Mouse (Mus musculus) bone marrow, adult 2 months (tissue): ENCODE measurements around the gene Hapln2.

Experiments
- CTCF ChIP-seq: fragments of 200-500 bp; IDR thresholded peaks from 2 replicates; pipeline ENCODE4 v1.5.1; 2011; ENCODE audit warnings: low read length, control low read depth; ENCODE audit not compliant: control insufficient read depth, insufficient read depth
- POLR2A ChIP-seq: fragments of 200-500 bp; IDR thresholded peaks from 2 replicates; pipeline ENCODE4 v1.6.1; 2011; ENCODE audit warnings: low read depth, mild to moderate bottlenecking, control low read depth, low read length, borderline replicate concordance; ENCODE audit not compliant: control insufficient read depth

GRCm38 (mm10) chr3:87983627-87984026, 43.8 kb downstream of the Hapln2 start:
- TF ChIP-seq CTCF (no peak), POLR2A (no peak)
